Mouse (Mus musculus) layer of hippocampus, adult 2 months (tissue): ENCODE measurements around the gene Polr2f. TPM values are rescaled to one million over a fixed set of nuclear protein-coding genes. Genes with fewer than 3 reads are reported as not detected.

Experiments
- DNase-seq, 2 experiments: peaks; one replicate each; pipeline ENCODE4 v3.0.0; 2022; ENCODE audit warnings: low spot score in 2 of 2
- H3K27ac ChIP-seq: fragments of 200-600 bp; 2 replicates; pipeline ENCODE4 v1.8.1; 2022
- H3K4me3 ChIP-seq: fragments of 200-600 bp; 2 replicates; pipeline ENCODE4 v1.8.1; 2022; ENCODE audit warnings: mild to moderate bottlenecking
- CTCF ChIP-seq: fragments of 200-600 bp; conservative IDR thresholded peaks from 2 replicates; pipeline ENCODE4 v1.8.1; 2022; ENCODE audit warnings: antibody characterized with exemption, mild to moderate bottlenecking, moderate library complexity
- total RNA-seq, 2 experiments: library from RNA; stranded (reverse); gene quantifications; 2 replicates each; pipeline ENCODE4 v1.2.3; 2021

Polr2f gene
- total RNA-seq, 2 experiments from 2014 or later = 97.9 to 103 TPM

- peak; percentile 41 for TF ChIP-seq CTCF
- DNase-seq = no peak
- Histone ChIP-seq H3K27ac (no peak overlapping the region), H3K4me3 (no peak overlapping the region)
These were observed 50.6 kb downstream of the Polr2f start for GRCm38 (mm10) chr15:79191426-79191825.

- H3K4me3 ChIP-seq = no peak overlapping the region; the same call in 1 of the 2 replicates
- DNase-seq = no peak
- no peak for TF ChIP-seq CTCF
- peak overlapping the region; percentile 87 for H3K27ac ChIP-seq
These were observed 51.6 kb downstream of the Polr2f start for GRCm38 (mm10) chr15:79192450-79192849.

DNA sequence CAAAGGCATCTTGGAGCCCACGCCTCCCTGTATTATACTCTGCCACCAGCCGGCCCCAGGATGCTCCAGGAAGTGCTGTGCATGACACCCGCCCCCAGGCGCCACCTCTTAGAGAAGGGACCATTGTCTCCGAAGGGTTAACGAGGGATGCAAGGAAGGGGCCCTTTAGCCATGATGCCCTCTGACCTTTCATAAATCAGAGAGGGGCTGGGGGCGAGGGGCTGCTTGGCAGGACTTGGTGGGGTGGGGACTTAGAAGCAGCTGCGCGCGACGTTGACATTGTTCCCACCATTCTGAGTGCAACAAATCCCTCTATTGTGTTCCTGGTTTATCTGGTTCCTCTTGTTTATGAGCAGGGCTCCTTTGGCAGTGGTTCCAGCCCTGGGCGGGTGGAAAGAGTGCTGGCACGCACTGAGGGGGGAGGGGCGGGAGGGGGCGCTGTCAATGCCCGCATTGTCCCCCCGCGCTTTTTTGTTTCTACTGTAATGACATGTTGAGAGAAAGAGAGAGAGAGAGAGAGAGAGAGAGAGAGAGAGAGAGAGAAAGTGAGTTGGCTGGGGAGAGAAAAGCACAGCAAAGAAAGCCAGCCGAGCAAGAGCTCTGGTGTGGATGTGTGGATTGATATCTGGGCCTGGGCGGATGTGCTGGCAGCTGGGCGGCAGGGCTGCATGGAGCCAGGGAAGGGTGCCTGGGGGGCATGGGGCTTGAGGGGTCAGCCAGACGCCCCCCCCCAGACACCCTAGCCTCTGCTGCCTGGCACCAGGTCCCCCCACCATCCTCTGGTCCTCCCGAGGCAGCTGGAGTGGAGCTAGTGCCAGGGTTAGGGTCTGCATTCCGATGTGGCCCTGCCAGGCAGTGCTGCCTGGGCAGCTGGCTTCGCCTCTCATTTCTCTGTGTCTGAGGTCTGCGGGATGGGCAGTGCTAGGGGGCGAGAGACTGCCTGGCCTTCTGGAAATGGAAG is 52.4 kb downstream of the Polr2f start:
- no peak for TF ChIP-seq CTCF
- DNase-seq = peak; percentile 47 to 60
- Histone ChIP-seq H3K27ac (peak overlapping the region; percentile 87), H3K4me3 (peak overlapping the region; percentile 9; the same call in 1 of the 2 replicates)

- Histone ChIP-seq H3K27ac (peak overlapping the region; percentile 87), H3K4me3 (no peak overlapping the region)
- TF ChIP-seq CTCF = no peak
- no peak for DNase-seq
These were observed 53.2 kb downstream of the Polr2f start for GRCm38 (mm10) chr15:79194048-79194447.

DNA sequence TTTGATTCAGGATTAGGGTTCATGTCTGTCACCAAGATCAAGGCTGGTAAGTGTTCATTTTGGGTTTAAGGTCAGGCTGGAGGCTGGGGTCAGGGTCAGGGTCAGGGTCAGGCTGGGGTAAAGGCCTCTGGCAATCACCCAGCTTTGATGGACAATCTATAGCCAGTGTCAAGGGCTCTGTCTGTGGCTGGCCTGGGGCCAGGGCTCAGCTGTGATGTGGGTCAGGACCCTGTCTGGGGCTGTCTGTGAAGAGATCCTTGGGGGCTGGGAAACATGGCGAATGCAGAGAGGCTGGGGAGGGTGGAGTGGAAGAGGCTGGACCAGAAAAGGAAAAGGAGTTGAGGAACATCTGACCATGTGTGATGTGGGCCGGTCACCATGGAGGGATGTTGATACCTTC is 54.1 kb downstream of the Polr2f start:
- DNase-seq = no peak
- H3K4me3 ChIP-seq = no peak overlapping the region
- TF ChIP-seq CTCF = no peak
- H3K27ac ChIP-seq = peak overlapping the region; percentile 87

GRCm38 (mm10) chr15:79195492-79195891 is 54.7 kb downstream of the Polr2f start:
- Histone ChIP-seq H3K27ac (peak overlapping the region; percentile 87; the same call in 1 of the 2 replicates), H3K4me3 (no peak overlapping the region)
- no peak for DNase-seq
- no peak for TF ChIP-seq CTCF

GRCm38 (mm10) chr15:79199390-79199976 is 58.7 kb downstream of the Polr2f start:
- H3K27ac ChIP-seq = no peak overlapping the region

More at GRCm38 (mm10) chr15:79199390-79199976, 58.7 kb downstream of the Polr2f start:
- TF ChIP-seq CTCF = no peak
- H3K4me3 ChIP-seq = no peak overlapping the region
- no peak for DNase-seq

Other genes with a start within 250 kb of the Polr2f start
- under 1 TPM in 1 of 2 experiments, not detected in 1; 0.27 TPM for gene Gm49510, start 241.3 kb upstream of the Polr2f start, total RNA-seq
- 10 to 100 TPM; 27.7 to 41.8 TPM for gene Sh3bp1, start 241.2 kb upstream of the Polr2f start, total RNA-seq
- 100 to 1,000 TPM; 162 to 172 TPM for gene Pdxp, start 227.1 kb upstream of the Polr2f start, total RNA-seq
- gene Lgals1, start 214.3 kb upstream of the Polr2f start, total RNA-seq = 10 to 100 TPM; 18.9 to 20.2 TPM
- 10 to 100 TPM; 41.4 to 41.8 TPM for gene Nol12, start 206.1 kb upstream of the Polr2f start, total RNA-seq
- gene Triobp, start 193.3 kb upstream of the Polr2f start, total RNA-seq = 10 to 100 TPM; 10.0 to 13.4 TPM
- gene H1f0, start 112.6 kb upstream of the Polr2f start, total RNA-seq = 10 to 100 TPM; 86.3 to 89.0 TPM
- gene Galr3, start 99.1 kb upstream of the Polr2f start, total RNA-seq = under 1 TPM in 1 of 2 experiments, not detected in 1; 0.39 TPM
- 10 to 100 TPM; 17.4 to 19.5 TPM for gene Ankrd54, start 78.1 kb upstream of the Polr2f start, total RNA-seq
- 10 to 100 TPM; 68.9 to 69.5 TPM for gene Eif3l, start 65.8 kb upstream of the Polr2f start, total RNA-seq
- 10 to 100 TPM; 31.4 to 35.3 TPM for gene Micall1, start 32.1 kb upstream of the Polr2f start, total RNA-seq
- 10 to 100 TPM in 1 of 2 experiments, 1 to 10 TPM in 1; 8.8 to 10.3 TPM for gene 1700088E04Rik, start 244 bp downstream of the Polr2f start, total RNA-seq
- gene Sox10, start 24.2 kb downstream of the Polr2f start, total RNA-seq = 10 to 100 TPM; 27.7 to 30.4 TPM
- 10 to 100 TPM; 46.1 to 49.7 TPM for gene Pick1, start 88.2 kb downstream of the Polr2f start, total RNA-seq
- gene Gm49486, start 88.4 kb downstream of the Polr2f start, total RNA-seq = under 1 TPM; 0.31 to 0.49 TPM
- not detected for gene Slc16a8, start 113.8 kb downstream of the Polr2f start, total RNA-seq
- gene Baiap2l2, start 144.5 kb downstream of the Polr2f start, total RNA-seq = 1 to 10 TPM; 1.2 to 2.7 TPM
- 10 to 100 TPM; 23.8 to 23.9 TPM for gene Pla2g6, start 187.4 kb downstream of the Polr2f start, total RNA-seq
- 1 to 10 TPM in 1 of 2 experiments, under 1 TPM in 1; 0.87 to 1.8 TPM for gene Maff, start 205.6 kb downstream of the Polr2f start, total RNA-seq